Mouse (Mus musculus) stomach, postnatal 0 days (tissue): ENCODE data around the gene Rln3. TPM values are rescaled to one million over a fixed set of nuclear protein-coding genes. Genes with fewer than 3 reads are reported as not detected.

Experiments used
- ATAC-seq: fragments of 200-750 bp; cut with Nextera tagmentation; 2 replicates; pipeline ENCODE4 v1.8.0; 2017; ENCODE audit not compliant: low FRiP score, low TSS enrichment
- DNase-seq: peaks from one replicate; pipeline ENCODE4 v3.0.0-alpha.2; 2016; ENCODE audit warnings: low spot score
- H3K27ac ChIP-seq: fragments of 300-500 bp; sonication (generic); replicated peaks from 2 replicates; pipeline ENCODE4 v1.5.1; 2014; ENCODE audit warnings: mild to moderate bottlenecking, control low read depth
- H3K27me3 ChIP-seq: fragments of 300-500 bp; sonication (generic); 2 replicates; pipeline ENCODE4 v1.6.1; 2014; ENCODE audit warnings: low read length; ENCODE audit not compliant: control insufficient read depth, insufficient read depth
- H3K36me3 ChIP-seq: fragments of 300-500 bp; sonication (generic); 2 replicates; pipeline ENCODE4 v1.6.1; 2014; ENCODE audit warnings: low read length, mixed read lengths; ENCODE audit not compliant: control insufficient read depth, insufficient read depth
- H3K4me1 ChIP-seq: fragments of 300-500 bp; sonication (generic); replicated peaks from 2 replicates; pipeline ENCODE4 v1.6.1; 2014; ENCODE audit warnings: antibody characterized with exemption; ENCODE audit not compliant: control insufficient read depth, insufficient read depth
- H3K4me2 ChIP-seq: fragments of 300-500 bp; sonication (generic); replicated peaks from 2 replicates; pipeline ENCODE4 v1.6.1; 2014; ENCODE audit warnings: low read depth, mild to moderate bottlenecking, control low read depth, moderate library complexity
- H3K4me3 ChIP-seq: fragments of 300-500 bp; sonication (generic); 2 replicates; pipeline ENCODE4 v1.5.1; 2014; ENCODE audit warnings: low read depth, low read length, control low read depth
- H3K9ac ChIP-seq: fragments of 300-500 bp; sonication (generic); 2 replicates; pipeline ENCODE4 v1.6.1; 2014; ENCODE audit warnings: mild to moderate bottlenecking, low read length, control low read depth, mixed read lengths
- H3K9me3 ChIP-seq: fragments of 300-500 bp; sonication (generic); 2 replicates; pipeline ENCODE4 v1.6.1; 2016; ENCODE audit warnings: low read length; ENCODE audit not compliant: control insufficient read depth
- CTCF ChIP-seq: IDR thresholded peaks from 2 replicates; pipeline ENCODE4 v1.5.1; 2016; ENCODE audit warnings: antibody characterized with exemption, low read depth, mild to moderate bottlenecking, moderate library complexity
- EP300 ChIP-seq: optimal IDR thresholded peaks from 2 replicates; pipeline ENCODE3; 2016; ENCODE audit warnings: antibody characterized with exemption
- WGBS: fragments of 180-500 bp; shearing (Covaris S2); extraction: QIAGEN DNeasy Blood & Tissue Kit; methylation state at CpG from one replicate; pipeline ENCODE4 v1.1.7; 2014; 5-methylcytosine and 5-hydroxymethylcytosine counted together
- polyA plus RNA-seq: library from polyadenylated mRNA; unstranded; fragments of >200 nt; fragmentation: Nextera tagmentation; extraction: Ambion mirVana; gene quantifications from 2 replicates; pipeline ENCODE4 v1.2.1, GENCODE M21; 2015

Gene Rln3
- polyA plus RNA-seq, 1 experiment from 2014 or later: not detected

DNA sequence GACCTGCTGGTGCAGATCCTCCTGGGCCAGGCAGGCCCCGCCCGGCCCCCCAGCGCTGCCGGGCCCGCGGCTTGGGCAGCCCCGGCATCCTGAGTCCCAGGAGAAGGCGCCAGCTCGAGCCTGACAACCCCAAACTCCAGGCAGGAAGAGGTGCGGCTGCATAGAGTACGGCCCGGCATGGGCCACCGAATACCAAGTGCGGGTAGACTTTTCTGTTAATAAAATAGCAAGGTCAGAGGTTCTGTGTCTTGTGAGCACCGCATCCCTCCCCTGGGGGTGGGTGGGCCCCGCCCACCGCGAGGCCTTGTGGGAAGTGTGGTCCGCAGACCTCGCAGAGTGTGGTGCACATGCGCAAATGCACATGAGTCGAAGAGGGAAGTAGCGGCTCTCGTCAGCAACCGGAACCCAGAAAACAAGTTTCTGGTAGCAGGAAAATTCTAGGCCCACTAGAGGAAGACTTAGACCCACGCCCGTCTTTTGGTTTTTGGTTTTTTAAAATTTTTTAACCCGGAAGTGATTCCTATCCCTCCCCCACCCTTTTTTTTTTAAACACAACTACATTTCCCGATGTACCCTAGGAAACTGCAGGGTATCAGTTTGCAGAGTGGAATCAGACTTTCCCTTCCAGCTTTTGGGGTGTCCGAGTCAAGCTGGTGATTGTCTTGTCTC lies 40.1 kb downstream of the Rln3 start:
- Histone ChIP-seq H3K9me3 (no peaks in the 10 kb centered on the region), H3K4me1 (peaks cover 4% of the 10 kb centered on the region), H3K4me3 (peak overlapping the region; percentile 54), H3K27ac (peak overlapping the region; percentile 81), H3K9ac (peak overlapping the region; percentile 73), H3K36me3 (0 out of 2 replicates have a peak, but pooled peaks cover 3% of the 10 kb centered on the region), H3K27me3 (no peaks in the 10 kb centered on the region), H3K4me2 (peak overlapping the region; percentile 77)
- WGBS: under 1% methylated on average over 30 of the region's 30 CpGs
- DNase-seq (peak; percentile 90), ATAC-seq (peak; percentile 87)
- TF ChIP-seq EP300 (peak; percentile 34), CTCF (no peak; the same call in 1 of the 2 replicates)

GRCm38 (mm10) chr8:84003612-84004246 lies 41.1 kb downstream of the Rln3 start:
- no peak for DNase-seq
- Histone ChIP-seq H3K4me1 (peaks cover 12% of the 10 kb centered on the region), H3K27ac (no peak overlapping the region), H3K36me3 (0 out of 2 replicates have a peak, but pooled peaks cover 3% of the 10 kb centered on the region), H3K4me2 (peak overlapping the region; percentile 77), H3K9me3 (no peaks in the 10 kb centered on the region), H3K27me3 (no peaks in the 10 kb centered on the region), H3K9ac (no peak overlapping the region), H3K4me3 (peak overlapping the region; percentile 54; the same call in 1 of the 2 replicates)
- WGBS: 74% methylated on average over 6 of the region's 6 CpGs
- no peak for TF ChIP-seq EP300
- no peak for TF ChIP-seq CTCF
- ATAC-seq: no peak

DNA sequence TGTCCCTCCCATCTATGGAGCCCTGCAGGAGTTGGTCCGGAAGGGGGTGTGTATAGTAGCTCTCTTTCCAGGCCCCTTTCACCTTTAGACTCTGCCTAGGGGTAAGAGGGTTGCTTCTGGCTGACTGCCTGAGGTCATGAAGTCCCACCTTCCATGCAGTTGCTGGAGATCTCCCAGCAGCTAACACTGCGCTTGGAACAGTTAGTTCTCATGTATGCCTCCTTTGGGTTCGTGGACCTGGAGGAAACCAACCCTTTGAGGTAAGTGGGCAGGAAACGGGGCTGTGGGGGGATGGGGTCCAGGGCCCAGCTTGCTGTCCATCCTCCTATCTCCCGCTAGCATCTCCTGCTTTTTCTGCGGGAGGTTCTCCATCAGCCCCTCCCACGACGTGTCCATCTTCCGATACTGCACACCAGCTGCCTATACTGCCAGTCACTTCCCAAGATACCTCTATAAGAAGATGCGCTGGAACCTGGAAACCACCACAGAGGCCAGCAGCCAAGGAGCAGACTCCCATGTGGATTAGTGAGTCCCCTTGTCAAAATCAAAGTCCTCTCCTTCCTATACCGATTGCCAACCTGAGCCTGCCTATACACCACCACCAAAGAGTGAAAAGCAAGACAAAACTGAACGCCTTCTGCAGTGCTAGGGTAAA lies 41.7 kb downstream of the Rln3 start:
- Histone ChIP-seq H3K4me2 (no peak overlapping the region), H3K27me3 (no peaks in the 10 kb centered on the region), H3K27ac (no peak overlapping the region), H3K9me3 (no peaks in the 10 kb centered on the region), H3K9ac (no peak overlapping the region), H3K4me3 (no peak overlapping the region), H3K36me3 (0 out of 2 replicates have a peak, but pooled peaks cover 3% of the 10 kb centered on the region), H3K4me1 (peaks cover 13% of the 10 kb centered on the region)
- 76% methylated on average over 12 of the region's 12 CpGs for WGBS
- DNase-seq (no peak), ATAC-seq (no peak)
- TF ChIP-seq CTCF: no peak
- TF ChIP-seq EP300: no peak

- no peak within 1 kb of the TSS for H3K9ac ChIP-seq
- no peaks in the 10 kb centered on the region for H3K27me3 ChIP-seq
- H3K4me2 ChIP-seq: peak within 1 kb of the TSS; percentile 17; the same call in 1 of the 2 replicates
- TF ChIP-seq EP300 (no peak), CTCF (no peak)
- ATAC-seq (no peak), DNase-seq (peak; percentile 36)
- H3K9me3 ChIP-seq: no peaks in the 10 kb centered on the region
- 49% methylated on average over 53 of the region's 61 CpGs for WGBS
- peaks cover 13% of the 10 kb centered on the region for H3K4me1 ChIP-seq
- H3K27ac ChIP-seq: no peak within 1 kb of the TSS
- 0 out of 2 replicates have a peak, but pooled peaks cover 3% of the 10 kb centered on the region for H3K36me3 ChIP-seq
- no peak within 1 kb of the TSS for H3K4me3 ChIP-seq
Measured at GRCm38 (mm10) chr8:84001281-84002000, 43.4 kb downstream of the Rln3 start, which contains the start of gene 1700067K01Rik. Gene 1700067K01Rik, plus strand, starts transcription at chr8:84001502.

DNA sequence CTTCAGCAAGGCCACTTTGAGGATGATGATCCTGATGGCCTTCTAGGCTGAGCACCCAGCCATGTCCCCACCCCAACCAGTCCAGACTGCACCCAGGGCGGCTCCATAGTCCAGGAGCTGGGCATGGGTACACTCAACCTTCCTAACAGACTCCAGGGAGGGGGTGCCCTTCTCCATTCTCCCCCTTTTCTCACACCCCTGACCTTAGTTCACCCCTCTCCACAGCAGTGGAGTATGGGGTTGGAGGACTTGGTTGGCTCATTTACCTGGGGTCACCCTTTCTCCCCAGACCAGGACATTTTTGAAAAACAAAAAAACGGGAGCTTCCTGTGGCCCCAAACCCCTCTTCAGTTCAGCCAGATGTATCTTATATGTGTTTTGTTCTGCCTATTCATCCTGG lies 45.0 kb downstream of the Rln3 start:
- Histone ChIP-seq H3K4me3 (no peak overlapping the region), H3K27ac (no peak overlapping the region), H3K9me3 (no peaks in the 10 kb centered on the region), H3K4me2 (no peak overlapping the region), H3K9ac (no peak overlapping the region), H3K27me3 (no peaks in the 10 kb centered on the region), H3K4me1 (peaks cover 13% of the 10 kb centered on the region), H3K36me3 (peaks cover 5% of the 10 kb centered on the region; the same call in 1 of the 2 replicates)
- ATAC-seq (no peak), DNase-seq (no peak)
- 95% methylated on average over 2 of the region's 2 CpGs for WGBS
- TF ChIP-seq CTCF (no peak), EP300 (no peak)
